Mouse (Mus musculus) thymus, adult 2 months (tissue): Measurements from ENCODE around the gene Snap91. TPM values are rescaled to one million over a fixed set of nuclear protein-coding genes. Genes with fewer than 3 reads are reported as not detected.

Source experiments
- DNase-seq: peaks from one replicate; pipeline ENCODE4 v3.0.0; 2021
- H3K27ac ChIP-seq: fragments of 200-500 bp; 2 replicates; pipeline ENCODE4 v1.5.1; 2012; ENCODE audit warnings: low read length, control low read depth; ENCODE audit not compliant: control insufficient read depth, insufficient read depth
- H3K27me3 ChIP-seq: fragments of 200-500 bp; 2 replicates; pipeline ENCODE4 v1.6.1; 2012; ENCODE audit warnings: mild to moderate bottlenecking, low read length, moderate library complexity, mixed read lengths; ENCODE audit not compliant: control insufficient read depth, insufficient read depth
- H3K36me3 ChIP-seq: fragments of 200-500 bp; 2 replicates; pipeline ENCODE4 v1.6.1; 2012; ENCODE audit warnings: mild to moderate bottlenecking, low read length, moderate library complexity; ENCODE audit not compliant: control insufficient read depth, insufficient read depth
- H3K4me1 ChIP-seq: fragments of 200-500 bp; replicated peaks from 2 replicates; pipeline ENCODE4 v1.6.1; 2012; ENCODE audit warnings: low read length; ENCODE audit not compliant: control insufficient read depth, insufficient read depth
- H3K4me3 ChIP-seq: fragments of 200-500 bp; 2 replicates; pipeline ENCODE4 v1.5.1; 2012; ENCODE audit warnings: mild to moderate bottlenecking, low read length, control low read depth, moderate library complexity; ENCODE audit not compliant: control insufficient read depth, insufficient read depth
- CTCF ChIP-seq: fragments of 200-500 bp; IDR thresholded peaks from 2 replicates; pipeline ENCODE4 v1.5.1; 2012; ENCODE audit warnings: mild to moderate bottlenecking, control low read depth, low read length, moderate library complexity, borderline replicate concordance; ENCODE audit not compliant: control insufficient read depth, poor library complexity, insufficient read depth; ENCODE audit errors: extremely low read depth
- POLR2A ChIP-seq: fragments of 200-500 bp; IDR thresholded peaks from 2 replicates; pipeline ENCODE4 v1.6.1; 2012; ENCODE audit warnings: mild to moderate bottlenecking, low read length, control low read depth, moderate library complexity; ENCODE audit not compliant: control insufficient read depth, poor library complexity, insufficient read depth; ENCODE audit errors: extremely low read depth
- WGBS: fragments of 180-500 bp; shearing (Covaris S2); methylation state at CpG from one replicate; pipeline ENCODE4 v1.1.7; 2018; 5-methylcytosine and 5-hydroxymethylcytosine counted together
- polyA plus RNA-seq: library from polyadenylated mRNA; depleted of rRNA; stranded (reverse); fragments of >200 nt; gene quantifications from 2 replicates; pipeline ENCODE4 v1.2.3, GENCODE M21; 2012

Snap91 gene
- polyA plus RNA-seq, 1 experiment, result 6.0 TPM

DNA sequence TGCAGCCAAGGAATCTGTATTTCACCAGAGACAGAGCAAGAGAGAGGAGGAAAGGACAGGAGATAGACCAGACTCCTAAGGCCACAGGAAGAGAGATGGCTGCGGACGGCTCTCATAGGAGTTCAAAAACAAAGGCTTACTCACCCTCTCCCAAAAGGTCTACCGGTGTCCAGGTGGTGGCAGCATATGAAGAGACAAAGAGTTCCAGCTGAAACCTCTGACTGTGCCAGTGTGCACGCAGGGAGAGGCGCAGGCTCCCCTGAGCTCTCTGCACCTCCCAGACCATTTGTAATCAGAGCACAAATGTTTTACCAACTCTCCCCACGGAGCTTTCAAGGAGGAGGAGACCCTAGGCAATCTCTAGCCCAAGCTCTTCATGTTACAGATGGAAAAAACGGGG lies 81.8 kb downstream of the Snap91 start:
- no peaks in the 10 kb centered on the region for H3K36me3 ChIP-seq
- no peaks in the 10 kb centered on the region for H3K4me1 ChIP-seq
- H3K27me3 ChIP-seq, result no peaks in the 10 kb centered on the region
- H3K4me3 ChIP-seq, result no peak overlapping the region
- WGBS, result 60% methylated on average over 7 of the region's 7 CpGs
- TF ChIP-seq POLR2A (no peak), CTCF (no peak)
- no peak overlapping the region for H3K27ac ChIP-seq
- no peak for DNase-seq

DNA sequence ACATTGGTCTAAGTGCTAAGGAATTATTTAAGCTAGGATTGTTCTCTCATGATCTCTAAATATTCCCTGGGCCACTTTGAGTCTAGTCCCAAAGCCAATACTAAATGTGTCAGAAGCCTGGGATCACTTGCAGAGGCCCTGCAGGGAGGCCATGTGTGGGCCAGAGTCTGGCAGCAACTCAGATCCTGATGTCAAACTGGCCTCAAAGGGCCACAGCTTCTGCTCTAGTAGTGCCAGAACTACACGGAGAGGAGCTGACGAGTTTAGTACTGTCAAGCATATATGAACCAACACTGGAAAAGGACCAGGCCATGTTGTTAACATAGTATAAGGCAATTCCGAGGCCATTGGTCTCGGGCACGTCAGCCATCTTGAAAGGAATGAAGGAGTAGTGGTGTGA lies 82.3 kb downstream of the Snap91 start:
- Histone ChIP-seq H3K36me3 (no peaks in the 10 kb centered on the region), H3K4me3 (no peak overlapping the region), H3K27ac (no peak overlapping the region), H3K4me1 (no peaks in the 10 kb centered on the region), H3K27me3 (no peaks in the 10 kb centered on the region)
- 96% methylated on average over 5 of the region's 5 CpGs for WGBS
- TF ChIP-seq POLR2A, result no peak
- TF ChIP-seq CTCF, result no peak
- no peak for DNase-seq

DNA sequence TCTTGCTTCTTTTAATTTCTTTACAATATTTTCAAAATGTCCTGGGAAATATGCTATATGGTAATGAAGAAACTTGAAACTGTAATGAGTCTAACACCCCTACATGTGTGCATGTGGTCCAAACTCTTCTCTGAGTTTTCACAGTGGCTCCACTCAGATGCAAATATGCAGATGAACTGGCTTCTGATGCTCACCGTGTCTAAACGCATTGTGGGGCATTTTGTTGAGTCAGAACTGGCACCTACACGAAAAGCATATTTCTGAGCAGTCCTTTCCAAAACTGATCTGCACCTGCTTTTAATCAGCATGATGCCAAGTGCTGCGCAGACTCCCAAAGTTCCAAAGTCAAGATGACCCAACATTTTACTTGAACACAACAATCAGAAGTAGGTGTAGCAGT lies 82.9 kb downstream of the Snap91 start:
- 85% methylated on average over 4 of the region's 4 CpGs for WGBS
- H3K4me3 ChIP-seq, result no peak overlapping the region
- no peaks in the 10 kb centered on the region for H3K4me1 ChIP-seq
- TF ChIP-seq POLR2A, result no peak
- no peak for TF ChIP-seq CTCF
- no peaks in the 10 kb centered on the region for H3K27me3 ChIP-seq
- H3K27ac ChIP-seq, result no peak overlapping the region
- no peak for DNase-seq
- H3K36me3 ChIP-seq, result no peaks in the 10 kb centered on the region

DNA sequence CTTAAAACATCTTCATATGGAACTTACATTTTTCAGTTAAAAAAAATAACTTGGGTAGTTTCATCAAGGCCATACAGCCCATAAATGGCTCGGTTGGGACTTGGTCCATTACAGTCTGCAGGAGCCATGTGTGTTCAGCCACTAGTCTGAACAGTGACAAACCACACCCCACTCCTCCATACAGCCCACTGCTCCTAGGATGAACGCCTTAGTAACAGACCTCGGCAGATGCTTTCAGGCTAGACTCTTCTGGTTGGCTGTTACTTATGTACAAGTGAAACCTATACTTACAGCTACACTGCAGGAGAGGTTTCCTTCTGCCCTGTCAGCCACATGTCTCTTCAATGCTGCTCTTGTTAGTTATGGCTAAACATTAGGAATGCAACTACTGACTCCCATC lies 85.2 kb downstream of the Snap91 start:
- H3K36me3 ChIP-seq, result no peaks in the 10 kb centered on the region
- H3K27me3 ChIP-seq, result no peaks in the 10 kb centered on the region
- H3K4me1 ChIP-seq, result no peaks in the 10 kb centered on the region
- no peak for DNase-seq
- TF ChIP-seq CTCF, result no peak
- TF ChIP-seq POLR2A, result no peak
- 86% methylated on average over 3 of the region's 3 CpGs for WGBS
- no peak overlapping the region for H3K27ac ChIP-seq
- no peak overlapping the region for H3K4me3 ChIP-seq

DNA sequence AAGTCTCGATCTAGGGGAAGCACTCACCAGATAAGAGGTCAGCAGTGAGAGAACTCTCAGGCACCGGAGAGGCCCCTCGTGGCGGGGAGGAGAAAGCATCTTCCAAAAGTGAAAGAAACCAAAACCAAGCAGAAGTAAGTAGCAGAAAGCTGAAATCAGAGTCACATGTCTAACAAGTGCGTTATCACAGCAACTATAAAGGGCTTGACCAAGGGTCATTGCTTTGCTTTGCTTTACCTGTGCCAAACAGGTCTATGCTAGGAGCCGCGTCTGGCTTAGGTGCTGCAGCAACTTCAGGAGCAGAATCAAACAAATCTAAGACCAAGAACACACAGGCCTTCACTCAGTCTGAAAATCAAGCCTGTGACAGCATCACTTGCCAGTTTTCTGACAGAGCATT lies 88.5 kb downstream of the Snap91 start:
- DNase-seq, result no peak
- Histone ChIP-seq H3K27me3 (no peaks in the 10 kb centered on the region), H3K27ac (no peak overlapping the region), H3K4me1 (no peaks in the 10 kb centered on the region), H3K36me3 (no peaks in the 10 kb centered on the region), H3K4me3 (no peak overlapping the region)
- no peak for TF ChIP-seq CTCF
- TF ChIP-seq POLR2A, result no peak
- 66% methylated on average over 7 of the region's 7 CpGs for WGBS

DNA sequence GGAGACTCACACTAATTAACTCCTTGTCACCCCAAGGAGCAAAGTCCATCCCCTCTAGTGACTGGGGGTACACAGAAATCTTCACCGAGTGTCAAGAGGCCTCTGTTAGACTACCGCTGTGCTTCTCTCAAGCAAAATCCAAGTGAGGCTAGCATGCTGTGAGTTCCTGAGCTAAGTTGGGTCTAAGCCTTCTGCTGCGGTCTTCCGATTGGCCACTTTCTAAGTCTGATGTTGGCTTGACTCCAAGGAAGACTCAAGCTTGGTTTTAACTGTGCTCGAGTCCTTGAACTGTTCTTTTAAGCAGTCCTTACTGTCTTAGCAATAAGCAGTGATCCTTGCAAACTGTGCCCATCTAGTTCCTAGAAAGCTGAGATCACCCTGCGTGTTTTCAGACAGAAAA lies 91.3 kb downstream of the Snap91 start:
- Histone ChIP-seq H3K4me1 (no peaks in the 10 kb centered on the region), H3K36me3 (no peaks in the 10 kb centered on the region), H3K27ac (no peak overlapping the region), H3K4me3 (no peak overlapping the region), H3K27me3 (no peaks in the 10 kb centered on the region)
- TF ChIP-seq POLR2A (no peak), CTCF (no peak)
- WGBS, result 84% methylated on average over 6 of the region's 6 CpGs
- no peak for DNase-seq

DNA sequence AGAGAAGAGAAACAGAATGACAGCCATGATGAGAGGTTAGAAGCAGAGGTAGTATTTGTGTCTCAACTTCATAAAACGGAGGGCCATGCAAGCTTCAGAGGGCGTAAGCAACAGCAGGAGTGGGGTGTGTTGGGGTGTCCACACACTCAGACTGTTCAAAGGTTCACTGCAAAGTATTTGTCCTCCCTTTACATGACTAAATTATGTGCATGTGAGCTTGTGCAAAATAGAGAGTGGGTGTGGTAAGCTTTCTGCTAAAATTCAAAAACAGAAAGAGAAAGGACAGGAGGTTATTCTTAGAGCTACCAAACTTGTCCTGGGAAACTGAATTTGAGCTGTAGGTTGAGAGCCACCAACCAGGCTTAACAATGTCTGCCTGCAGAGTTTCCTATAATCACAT lies 97.6 kb downstream of the Snap91 start:
- DNase-seq, result no peak
- Histone ChIP-seq H3K4me1 (no peaks in the 10 kb centered on the region), H3K27me3 (no peaks in the 10 kb centered on the region), H3K4me3 (no peak overlapping the region), H3K36me3 (no peaks in the 10 kb centered on the region), H3K27ac (no peak overlapping the region)
- WGBS, result 95% methylated on average over 2 of the region's 2 CpGs
- TF ChIP-seq POLR2A, result no peak
- TF ChIP-seq CTCF, result no peak
